Mouse (Mus musculus) C3H10T1/2 (cell line): ENCODE results near the gene Gm21095. TPM values are rescaled to one million over a fixed set of nuclear protein-coding genes. Genes with fewer than 3 reads are reported as not detected.

Experiments used
- polyA plus RNA-seq, 2 experiments: library from polyadenylated mRNA; unstranded; fragments of >200 nt; fragmentation: generic; extraction: Trizol; gene quantifications; one replicate each; pipeline ENCODE4 v1.2.1; 2012; ENCODE audit warnings: missing spikeins in 2 of 2

Gene Gm21095
- polyA plus RNA-seq = not detected

DNA sequence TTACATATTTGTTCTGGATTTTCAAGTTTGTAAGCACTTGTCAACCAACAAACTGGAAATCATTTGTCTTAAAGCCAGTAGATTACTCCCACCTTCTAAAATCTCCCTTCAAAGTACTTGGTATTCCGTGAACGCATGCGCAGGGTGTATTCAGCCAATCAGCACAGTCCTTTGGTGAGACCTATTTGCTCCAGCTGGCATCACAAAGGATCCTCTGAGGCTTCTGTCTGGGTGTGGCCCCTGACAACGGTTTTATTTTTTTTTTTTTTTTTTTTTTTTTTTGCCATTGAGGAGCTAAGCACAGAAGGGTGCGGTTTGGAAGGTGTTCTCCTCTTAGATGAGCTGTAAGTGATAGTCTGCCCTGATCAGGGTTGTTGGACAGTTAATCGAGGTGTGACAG lies at the start of gene Gm21095:
TSS of gene Gm21095 (plus strand) at position 301 of the 400 bp plus-strand sequence.

